Mouse (Mus musculus) T-helper 2 cell (primary cell): Measurements from ENCODE around the gene Psmc1.

ENCODE experiments used
- in situ Hi-C: fragments of 300-600 bp; cut with MboI, MseI; formaldehyde crosslinking; loops from one replicate; pipeline ENCODE4 v1.15.1; 2025; ENCODE audit warnings: high pct_unique_total_duplicates

Gene Psmc1

DNA sequence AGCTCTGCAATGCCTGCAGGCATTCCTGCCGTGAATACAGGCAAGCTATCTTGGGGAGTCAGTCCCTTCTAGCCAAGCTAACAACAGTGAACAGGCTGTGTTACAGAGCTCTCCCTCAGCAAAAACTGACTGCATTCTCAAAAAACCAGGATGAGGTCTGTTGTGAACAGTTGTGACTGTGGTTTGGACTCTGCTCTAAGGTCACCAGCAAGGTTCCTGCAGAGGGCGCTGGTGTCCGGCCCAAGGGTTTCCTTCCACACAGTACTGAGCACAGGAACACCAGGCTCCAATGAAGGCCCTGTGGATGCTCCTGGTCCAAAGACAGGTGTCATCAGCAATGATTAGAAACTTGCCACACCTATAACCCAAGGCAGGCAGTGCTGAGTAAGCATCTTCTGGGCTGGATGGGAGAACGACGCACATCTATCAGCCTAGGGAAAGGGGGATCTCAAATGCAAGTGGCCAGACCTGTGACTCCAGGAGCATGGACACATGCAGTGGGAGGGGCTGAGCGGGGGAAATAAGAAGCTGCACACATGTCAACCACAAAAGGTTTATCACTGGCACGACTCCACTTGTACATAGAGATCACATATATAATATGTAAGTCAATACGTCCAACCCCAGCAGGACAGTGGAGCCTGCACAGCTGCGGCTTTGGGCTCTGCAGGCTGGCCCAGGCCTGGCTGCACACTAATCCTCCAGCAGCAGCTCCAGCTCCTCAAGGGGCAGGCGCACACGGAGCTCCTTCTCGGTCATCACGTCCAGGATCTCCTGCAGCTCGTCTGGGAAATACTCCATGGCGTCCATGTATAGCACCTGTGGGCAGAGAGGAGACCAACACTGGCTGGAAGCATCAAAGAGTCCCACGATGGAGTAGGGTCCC is 15.2 kb downstream of the Psmc1 start:
- in situ Hi-C loops: no loop called here

GRCm38 (mm10) chr12:100126968-100127865 is 17.3 kb downstream of the Psmc1 start:
- in situ Hi-C loops: no loop called here

GRCm38 (mm10) chr12:100127866-100128480 is 18.0 kb downstream of the Psmc1 start:
- in situ Hi-C loops: no loop called here

GRCm38 (mm10) chr12:100128522-100128921 is 18.6 kb downstream of the Psmc1 start:
- in situ Hi-C loops: no loop called here

DNA sequence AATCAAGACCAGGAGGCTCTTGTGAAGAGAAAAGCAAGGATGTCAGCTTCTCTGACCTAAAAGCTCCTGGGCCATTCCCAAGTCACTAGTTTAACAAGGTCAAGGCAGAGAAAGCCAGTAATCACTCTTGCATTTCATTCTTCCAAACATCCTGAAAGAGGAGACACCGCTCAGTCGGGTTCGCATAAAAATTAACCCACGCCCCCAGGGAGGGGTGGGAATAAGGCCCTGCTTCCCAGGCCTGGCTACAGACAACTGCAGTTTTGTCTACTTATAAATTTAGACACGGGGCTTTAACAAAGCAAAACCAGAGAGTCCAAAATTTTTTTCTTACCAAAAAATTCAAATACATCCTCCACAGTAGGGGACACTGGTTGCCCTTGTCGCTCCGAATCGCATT is 19.0 kb downstream of the Psmc1 start:
- in situ Hi-C loops: no loop called here

DNA sequence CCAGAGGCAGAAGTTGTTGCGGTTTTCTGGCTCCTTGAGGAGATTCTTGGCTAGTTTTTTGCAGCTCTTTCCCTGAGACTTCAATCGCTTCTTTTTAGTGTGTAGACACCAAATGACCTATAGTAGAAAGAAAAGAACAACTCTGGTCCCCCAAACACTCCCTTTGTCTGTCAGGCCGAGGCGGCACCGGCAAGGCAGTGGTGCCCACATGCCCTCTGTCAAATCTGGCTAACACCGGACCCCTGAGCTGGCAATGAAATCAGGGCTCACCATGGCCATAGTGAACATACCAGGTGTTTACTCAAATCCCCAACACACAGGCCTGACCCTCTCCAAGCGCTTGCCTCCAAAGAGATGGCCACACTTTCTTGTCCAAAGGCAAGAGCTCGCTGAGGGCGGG is 21.2 kb downstream of the Psmc1 start:
- in situ Hi-C loops: no loop called here

- in situ Hi-C loops: no loop called here
These were observed 21.7 kb downstream of the Psmc1 start for GRCm38 (mm10) chr12:100131655-100132054.

- in situ Hi-C loops: no loop called here
These were observed 24.5 kb downstream of the Psmc1 start for GRCm38 (mm10) chr12:100134395-100134936.

DNA sequence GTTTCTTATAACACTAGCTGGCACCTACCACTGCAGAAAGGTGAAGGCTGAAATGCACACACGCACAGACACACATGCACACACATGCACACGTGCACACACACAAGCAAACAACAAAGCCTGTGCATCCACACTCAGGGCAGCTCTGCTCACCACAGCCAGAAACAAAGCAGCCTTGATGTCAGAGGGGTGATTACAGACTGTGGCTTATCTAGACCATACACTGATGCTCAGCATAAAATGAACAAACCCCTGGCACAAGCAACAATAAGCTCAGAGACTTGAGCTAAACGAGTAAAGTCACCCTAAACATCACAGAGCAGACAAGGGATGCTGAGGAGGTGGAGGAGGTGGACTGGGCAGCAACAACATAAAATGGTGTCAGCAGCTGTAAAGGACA is 25.2 kb downstream of the Psmc1 start:
- in situ Hi-C loops: no loop called here

DNA sequence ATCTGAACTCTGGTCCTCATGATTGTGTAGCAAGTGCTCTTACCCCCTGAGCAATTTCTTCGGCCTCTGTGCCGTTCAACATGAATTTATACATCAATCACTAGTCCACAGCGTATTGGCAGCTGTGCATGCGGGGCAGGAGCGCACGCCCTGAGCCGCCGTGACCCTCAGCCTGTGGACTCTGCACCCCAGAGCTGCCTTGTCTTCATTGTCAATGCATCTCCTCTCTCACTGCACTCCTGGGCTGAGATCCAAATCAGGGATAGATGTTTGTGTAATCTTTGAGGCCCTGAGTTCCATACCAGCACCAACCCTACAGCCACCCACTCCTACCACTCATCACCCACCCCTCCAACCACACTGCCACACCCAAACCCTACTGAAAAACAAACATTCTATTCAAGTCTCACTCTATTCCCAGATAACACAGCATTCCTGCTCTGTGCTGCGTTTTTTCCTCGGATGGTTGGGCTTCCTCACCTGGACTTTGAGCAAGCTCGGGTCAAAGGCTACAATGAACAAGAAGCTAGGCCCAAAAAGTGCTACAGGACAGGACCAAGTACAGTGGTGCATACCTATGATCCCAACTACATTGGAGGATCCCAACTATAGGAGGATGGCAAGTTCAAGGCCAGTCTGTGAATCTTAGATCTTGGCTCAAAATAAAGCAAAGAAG is 33.0 kb downstream of the Psmc1 start:
- in situ Hi-C loops: no loop called here

DNA sequence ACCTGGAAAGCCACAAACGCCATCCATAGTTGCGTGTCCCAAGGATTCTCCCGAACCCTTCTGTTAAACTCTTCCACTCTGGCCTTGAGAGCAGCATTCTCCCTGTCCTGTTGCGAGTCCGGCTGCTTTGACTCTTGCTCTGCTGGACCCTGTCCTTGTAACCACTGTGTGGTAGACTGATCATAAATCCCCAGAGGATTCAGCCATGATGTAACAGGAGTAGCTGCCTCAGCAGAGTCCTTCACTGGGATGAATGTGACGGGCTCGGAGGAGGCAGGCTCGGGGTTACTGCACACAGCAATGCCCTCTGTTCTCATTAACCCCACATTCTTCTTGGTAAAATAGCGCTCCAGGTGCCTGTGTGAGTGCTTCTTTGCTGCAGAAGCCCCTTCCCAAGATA is 33.8 kb downstream of the Psmc1 start:
- in situ Hi-C loops: no loop called here

GRCm38 (mm10) chr12:100144269-100144668 is 34.3 kb downstream of the Psmc1 start:
- in situ Hi-C loops: no loop called here

DNA sequence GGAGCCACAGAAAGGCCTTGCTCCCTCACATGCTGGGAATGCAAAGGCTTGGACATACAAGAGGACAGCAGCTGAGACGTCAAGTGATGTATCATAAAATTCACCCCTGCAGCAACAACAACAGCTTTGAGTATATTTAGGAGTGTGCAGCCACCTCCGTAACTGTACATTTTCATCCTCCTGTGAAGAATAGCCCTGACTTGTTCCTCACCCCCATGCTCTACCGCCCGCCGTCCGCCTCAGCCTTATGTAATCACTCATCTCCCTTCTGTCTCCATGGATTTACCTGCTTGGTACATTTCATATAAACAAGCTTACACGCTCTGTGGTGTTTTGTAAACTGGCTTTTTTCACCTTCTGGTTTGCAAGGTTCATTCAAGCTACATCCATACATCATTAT is 42.5 kb downstream of the Psmc1 start:
- in situ Hi-C loops: no loop called here

- in situ Hi-C loops: no loop called here
These were observed 49.5 kb downstream of the Psmc1 start, which contains the start of gene Nrde2 for GRCm38 (mm10) chr12:100159261-100159975. Gene Nrde2 (minus strand): TSS chr12:100159653.

GRCm38 (mm10) chr12:100164991-100165500 is 55.1 kb downstream of the Psmc1 start:
- in situ Hi-C loops: no loop called here

GRCm38 (mm10) chr12:100166177-100166576 is 56.2 kb downstream of the Psmc1 start:
- in situ Hi-C loops: no loop called here

- in situ Hi-C loops: no loop called here
These were observed 57.0 kb downstream of the Psmc1 start for GRCm38 (mm10) chr12:100166939-100167338.

- in situ Hi-C loops: no loop called here
These were observed 57.5 kb downstream of the Psmc1 start for GRCm38 (mm10) chr12:100167502-100167901.

DNA sequence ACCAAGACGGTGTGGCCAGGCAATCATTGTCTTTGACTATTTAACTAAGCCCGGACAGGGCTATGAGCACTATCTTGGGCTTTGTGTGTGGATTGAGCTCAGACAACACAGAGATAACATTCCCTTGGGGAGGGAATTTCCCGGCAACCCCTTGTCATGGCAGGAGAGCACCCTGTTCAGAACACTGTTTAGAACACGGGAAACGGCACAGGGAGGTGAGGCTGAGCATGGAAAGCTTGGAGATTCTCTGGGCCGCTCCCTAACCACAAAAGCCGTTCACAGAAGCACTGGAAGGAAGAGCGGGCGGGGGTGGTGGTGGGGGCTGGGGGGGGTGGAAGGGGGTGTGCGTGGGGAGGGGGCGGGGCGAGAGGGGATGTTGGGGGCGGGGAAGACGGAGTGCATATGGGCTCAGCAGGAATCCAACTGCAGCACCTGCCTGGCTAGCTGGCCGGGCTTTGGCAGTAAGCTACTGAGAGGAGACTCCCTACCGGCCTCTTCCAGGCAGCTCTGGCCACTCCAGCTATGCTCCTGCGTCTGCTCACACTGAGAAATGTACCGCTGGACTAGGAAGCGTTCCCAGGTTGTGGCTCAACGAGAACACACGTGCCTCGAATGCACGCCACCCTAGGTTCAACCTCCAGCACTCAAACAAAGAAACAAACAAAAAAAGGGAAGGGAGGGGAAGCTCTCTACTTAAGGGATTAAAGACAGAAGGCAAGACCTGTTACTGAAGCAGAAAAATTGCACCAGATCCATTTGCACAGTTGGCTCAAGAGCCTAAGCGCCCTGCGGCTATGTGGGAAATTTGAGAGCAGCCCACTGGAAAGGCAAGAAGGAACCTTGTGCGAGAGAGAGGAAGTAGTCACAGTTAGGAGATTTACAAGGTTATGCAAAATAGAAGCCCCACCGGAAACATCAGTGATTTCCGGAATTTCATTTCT is 58.2 kb downstream of the Psmc1 start:
- in situ Hi-C loops: no loop called here
